Mouse (Mus musculus) stomach, embryonic 16.5 days (tissue): ENCODE results near the gene Cacnb3. TPM values are rescaled to one million over a fixed set of nuclear protein-coding genes. Genes with fewer than 3 reads are reported as not detected.

ENCODE experiments used
- ATAC-seq: fragments of 200-750 bp; cut with Nextera tagmentation; 2 replicates; pipeline ENCODE4 v1.8.0; 2017; ENCODE audit warnings: moderate number of reproducible peaks, moderate TSS enrichment; ENCODE audit not compliant: insufficient read depth, low FRiP score
- H3K27ac ChIP-seq: fragments of 300-500 bp; sonication (generic); 2 replicates; pipeline ENCODE4 v1.5.1; 2014; ENCODE audit warnings: low read length
- H3K27me3 ChIP-seq: fragments of 300-500 bp; sonication (generic); 2 replicates; pipeline ENCODE4 v1.6.1; 2014; ENCODE audit warnings: low read length, control low read depth, mixed read lengths; ENCODE audit not compliant: control insufficient read depth, insufficient read depth
- H3K36me3 ChIP-seq: fragments of 300-500 bp; sonication (generic); 2 replicates; pipeline ENCODE4 v1.6.1; 2014; ENCODE audit warnings: low read length; ENCODE audit not compliant: control insufficient read depth, insufficient read depth
- H3K4me1 ChIP-seq: fragments of 300-500 bp; sonication (generic); 2 replicates; pipeline ENCODE4 v1.6.1; 2014; ENCODE audit warnings: low read length, control low read depth, mixed read lengths; ENCODE audit not compliant: control insufficient read depth, insufficient read depth
- H3K4me2 ChIP-seq: fragments of 300-500 bp; sonication (generic); 2 replicates; pipeline ENCODE4 v1.6.1; 2014; ENCODE audit warnings: low read depth, low read length, mixed read lengths
- H3K4me3 ChIP-seq: fragments of 300-500 bp; sonication (generic); replicated peaks from 2 replicates; pipeline ENCODE4 v1.5.1; 2014; ENCODE audit warnings: mild to moderate bottlenecking, low read length
- H3K9ac ChIP-seq: fragments of 300-500 bp; sonication (generic); 2 replicates; pipeline ENCODE4 v1.6.1; 2014; ENCODE audit warnings: low read length
- H3K9me3 ChIP-seq: fragments of 300-500 bp; sonication (generic); replicated peaks from 2 replicates; pipeline ENCODE4 v1.6.1; 2016; ENCODE audit warnings: low read length, control low read depth; ENCODE audit not compliant: control insufficient read depth
- WGBS: fragments of 180-500 bp; shearing (Covaris S2); extraction: QIAGEN DNeasy Blood & Tissue Kit; methylation state at CpG from one replicate; pipeline ENCODE4 v1.1.7; 2014; 5-methylcytosine and 5-hydroxymethylcytosine counted together
- polyA plus RNA-seq: library from polyadenylated mRNA; unstranded; fragments of >200 nt; fragmentation: Nextera tagmentation; extraction: Ambion mirVana; gene quantifications from 2 replicates; pipeline ENCODE4 v1.2.1, GENCODE M21; 2015

The Cacnb3 gene
- polyA plus RNA-seq, 1 experiment from 2014 or later: 28.2 TPM

GRCm38 (mm10) chr15:98651431-98651830 lies 20.8 kb downstream of the Cacnb3 start:
- H3K4me2 ChIP-seq: no peak overlapping the region
- no peak overlapping the region for H3K27ac ChIP-seq
- no peak overlapping the region for H3K9ac ChIP-seq
- WGBS: 91% methylated on average over 15 of the region's 15 CpGs
- H3K36me3 ChIP-seq: peaks cover 61% of the 10 kb centered on the region
- H3K9me3 ChIP-seq: no peaks in the 10 kb centered on the region
- no peak for ATAC-seq
- H3K4me3 ChIP-seq: no peak overlapping the region
- H3K27me3 ChIP-seq: no peaks in the 10 kb centered on the region
- no peaks in the 10 kb centered on the region for H3K4me1 ChIP-seq

GRCm38 (mm10) chr15:98652174-98652573 lies 21.5 kb downstream of the Cacnb3 start:
- 93% methylated on average over 8 of the region's 8 CpGs for WGBS

DNA sequence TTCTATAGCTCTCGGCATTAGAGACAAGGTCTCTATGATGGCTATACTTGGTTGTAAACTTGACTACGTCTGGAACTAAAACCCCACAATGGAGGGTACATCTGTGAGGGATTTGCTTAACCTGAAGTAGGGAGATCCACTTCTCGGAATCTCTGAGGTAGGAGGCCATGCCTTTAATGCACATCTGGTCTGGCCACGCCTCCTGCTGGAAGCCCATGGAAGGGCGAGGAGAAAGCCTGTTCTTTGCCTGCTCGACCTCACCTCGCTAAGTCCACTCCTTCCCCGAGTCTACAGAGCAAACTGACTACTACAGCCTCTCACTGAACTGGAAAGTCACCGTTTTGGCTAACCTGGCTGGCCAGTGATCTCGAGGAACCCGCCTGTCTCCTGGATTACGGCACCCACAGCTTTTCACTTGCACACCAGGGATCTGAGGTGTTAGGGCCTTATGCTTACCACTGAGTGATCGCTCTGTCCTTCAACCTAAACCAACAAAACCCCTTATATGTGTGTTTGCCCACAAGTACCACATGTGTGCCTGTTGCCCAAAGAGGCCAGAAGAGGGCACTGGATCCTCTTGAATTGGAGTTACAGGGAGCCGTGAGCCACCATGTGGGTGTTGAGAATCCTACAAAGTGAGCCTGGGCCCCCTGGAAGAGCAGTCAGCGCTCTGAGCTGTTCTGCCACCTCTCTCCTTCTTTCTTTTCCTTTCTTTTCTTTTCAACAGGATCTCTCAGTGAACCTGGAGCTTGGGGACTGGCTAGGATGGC lies 26.5 kb downstream of the Cacnb3 start:
- 82% methylated on average over 15 of the region's 15 CpGs for WGBS
- no peak overlapping the region for H3K27ac ChIP-seq
- H3K9ac ChIP-seq: no peak overlapping the region
- H3K36me3 ChIP-seq: peaks cover 44% of the 10 kb centered on the region
- H3K9me3 ChIP-seq: no peaks in the 10 kb centered on the region
- no peaks in the 10 kb centered on the region for H3K4me1 ChIP-seq
- H3K27me3 ChIP-seq: no peaks in the 10 kb centered on the region
- H3K4me2 ChIP-seq: no peak overlapping the region
- no peak overlapping the region for H3K4me3 ChIP-seq
- no peak for ATAC-seq

More at GRCm38 (mm10) chr15:98652174-98652573, 21.5 kb downstream of the Cacnb3 start:
- H3K4me2 ChIP-seq: no peak overlapping the region
- H3K27me3 ChIP-seq: no peaks in the 10 kb centered on the region
- no peak overlapping the region for H3K27ac ChIP-seq
- ATAC-seq: no peak
- no peak overlapping the region for H3K9ac ChIP-seq
- H3K4me1 ChIP-seq: no peaks in the 10 kb centered on the region
- no peak overlapping the region for H3K4me3 ChIP-seq
- H3K9me3 ChIP-seq: no peaks in the 10 kb centered on the region
- peaks cover 68% of the 10 kb centered on the region for H3K36me3 ChIP-seq

DNA sequence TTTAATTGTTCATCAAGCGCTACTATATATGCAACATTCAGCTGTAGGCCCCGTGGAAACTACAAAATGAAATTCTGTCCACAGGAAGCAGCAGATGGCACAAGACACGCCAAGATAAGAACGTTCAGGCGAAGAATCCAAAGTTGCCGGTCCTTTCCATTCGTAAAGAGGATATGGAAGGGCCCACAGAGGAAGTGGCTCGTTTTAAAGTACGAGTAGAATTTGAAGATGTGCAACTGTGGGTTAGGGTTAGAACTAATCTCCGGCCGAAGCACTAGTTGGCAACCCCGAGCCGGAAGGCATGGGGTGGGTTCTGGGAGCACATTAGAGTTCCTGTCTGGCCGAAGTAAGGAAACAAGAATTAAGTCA lies 31.5 kb downstream of the Cacnb3 start:
- peak overlapping the region; percentile 90 for H3K27ac ChIP-seq
- peak overlapping the region; percentile 68 for H3K4me2 ChIP-seq
- no peaks in the 10 kb centered on the region for H3K27me3 ChIP-seq
- no peaks in the 10 kb centered on the region for H3K4me1 ChIP-seq
- H3K9ac ChIP-seq: peak overlapping the region; percentile 94
- peaks cover 12% of the 10 kb centered on the region for H3K36me3 ChIP-seq
- peak overlapping the region; percentile 76 for H3K4me3 ChIP-seq
- H3K9me3 ChIP-seq: no peaks in the 10 kb centered on the region
- WGBS: under 1% methylated on average over 14 of the region's 14 CpGs
- ATAC-seq: no peak

DNA sequence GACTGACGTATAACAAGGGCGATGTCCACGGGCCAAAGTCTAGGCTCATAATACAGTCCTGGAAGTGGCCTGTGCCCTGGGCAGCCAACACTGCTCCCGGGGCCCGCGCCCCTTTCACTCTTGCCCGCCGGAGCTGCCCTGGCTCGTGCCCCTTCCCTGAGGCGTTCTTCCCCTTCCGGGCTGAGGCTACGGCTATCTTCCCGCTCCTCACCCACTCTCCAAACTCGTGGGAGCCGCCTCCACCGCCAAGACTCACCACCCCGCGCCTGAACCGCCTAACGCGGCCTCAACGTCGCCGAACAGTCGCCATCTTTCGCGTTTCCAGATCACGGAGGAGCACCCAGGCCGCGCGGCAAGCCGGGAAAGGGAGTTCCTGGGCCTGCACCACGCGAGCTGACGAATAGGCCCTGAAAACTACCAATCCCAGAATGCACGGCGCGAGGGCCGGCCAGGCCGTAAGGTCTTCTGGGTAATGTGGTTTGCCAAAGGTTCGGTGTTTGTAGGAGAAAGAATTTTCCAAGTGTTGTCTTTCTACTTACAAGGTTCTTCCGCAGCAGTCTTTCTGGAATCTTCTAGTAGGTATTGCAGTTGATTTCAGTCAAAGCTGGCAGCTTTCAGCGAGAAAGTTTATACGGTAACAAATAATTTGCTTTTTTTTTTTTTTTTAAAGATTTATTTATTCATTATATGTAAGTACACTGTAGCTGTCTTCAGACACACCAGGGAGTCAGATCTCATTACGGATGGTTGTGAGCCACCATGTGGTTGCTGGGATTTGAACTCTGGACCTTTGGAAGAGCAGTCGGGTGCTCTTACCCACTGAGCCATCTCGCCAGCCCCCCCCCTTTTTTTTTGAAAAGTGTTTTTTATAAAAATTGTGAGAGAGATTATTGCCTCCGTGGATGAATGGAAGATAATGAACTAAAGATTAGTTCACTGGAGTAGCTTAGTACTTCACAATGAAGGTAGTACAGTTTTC lies 32.2 kb downstream of the Cacnb3 start, which contains the start of gene Ddx23:
TSS of gene Ddx23 (minus strand) at position 328 of the 979 bp plus-strand sequence.
- H3K27ac ChIP-seq: peak within 1 kb of the TSS; percentile 90
- no peaks in the 10 kb centered on the region for H3K27me3 ChIP-seq
- H3K4me1 ChIP-seq: no peaks in the 10 kb centered on the region
- H3K4me3 ChIP-seq: peak within 1 kb of the TSS; percentile 76
- peak; percentile 97 for ATAC-seq
- H3K4me2 ChIP-seq: peak within 1 kb of the TSS; percentile 68
- H3K36me3 ChIP-seq: peaks cover 5% of the 10 kb centered on the region
- no peaks in the 10 kb centered on the region for H3K9me3 ChIP-seq
- H3K9ac ChIP-seq: peak within 1 kb of the TSS; percentile 94
- 3% methylated on average over 47 of the region's 48 CpGs for WGBS

DNA sequence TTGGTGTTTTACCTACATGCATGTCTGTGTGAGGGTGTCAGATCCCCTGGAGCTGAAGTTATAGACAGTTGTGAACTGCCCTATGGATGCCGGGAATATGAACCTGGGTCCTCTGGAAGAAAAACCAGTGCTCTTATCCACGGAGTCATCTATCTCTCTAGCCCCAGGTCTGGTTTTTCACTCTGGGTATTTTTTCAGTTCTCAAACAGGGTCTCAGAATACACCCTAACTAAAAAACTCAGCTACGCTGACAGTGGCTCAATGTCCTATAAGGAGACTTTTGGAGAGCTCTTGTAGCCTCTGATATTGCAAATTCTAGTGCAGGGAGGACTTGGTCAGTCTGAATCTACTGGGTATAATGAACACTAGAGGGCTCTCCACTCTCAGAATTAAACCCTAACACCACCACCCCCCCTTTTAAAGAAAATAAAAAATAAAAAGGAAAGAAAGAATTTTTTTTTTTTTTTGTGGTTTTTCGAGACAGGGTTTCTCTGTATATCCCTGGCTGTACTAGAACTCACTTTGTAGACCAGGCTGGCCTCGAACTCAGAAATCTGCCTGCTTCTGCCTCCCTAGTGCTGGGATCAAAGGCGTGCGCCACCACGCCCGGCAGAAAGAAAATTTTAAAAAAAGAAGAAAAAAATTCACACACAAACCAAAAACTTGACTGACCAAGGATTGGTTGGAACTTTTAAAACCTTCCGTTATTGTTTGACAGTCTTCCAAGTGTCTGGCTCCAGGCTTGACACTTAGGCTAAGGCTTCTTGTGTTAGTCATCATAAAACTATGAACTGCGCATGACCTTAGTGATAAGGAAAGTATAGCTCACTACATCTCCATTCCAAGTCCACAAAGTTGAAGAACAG lies 33.6 kb downstream of the Cacnb3 start:
- H3K4me3 ChIP-seq: no peak overlapping the region
- H3K36me3 ChIP-seq: no peaks in the 10 kb centered on the region
- no peak for ATAC-seq
- H3K9ac ChIP-seq: no peak overlapping the region
- no peaks in the 10 kb centered on the region for H3K9me3 ChIP-seq
- H3K27me3 ChIP-seq: no peaks in the 10 kb centered on the region
- 76% methylated on average over 11 of the region's 11 CpGs for WGBS
- no peak overlapping the region for H3K4me2 ChIP-seq
- H3K4me1 ChIP-seq: no peaks in the 10 kb centered on the region
- no peak overlapping the region for H3K27ac ChIP-seq

DNA sequence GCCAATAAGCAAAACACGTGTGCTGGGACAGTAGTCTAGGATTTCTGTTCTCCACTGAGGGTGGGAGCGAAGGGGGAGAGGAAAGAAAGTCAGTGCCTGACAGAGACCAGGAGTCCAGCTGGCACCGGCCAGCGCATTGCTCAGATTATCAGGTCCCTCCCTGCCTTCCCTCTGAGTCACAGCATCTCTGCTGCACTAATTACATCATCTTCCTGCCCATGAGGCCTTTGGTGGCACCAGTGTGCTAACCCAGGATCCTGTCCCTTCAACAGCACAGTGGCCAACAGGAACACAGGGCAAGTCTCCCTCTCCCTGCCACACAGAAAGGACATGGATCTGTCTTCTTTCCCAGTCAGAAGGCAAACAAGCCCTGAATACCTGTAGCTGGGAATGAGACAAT lies 42.0 kb downstream of the Cacnb3 start:
- Histone ChIP-seq H3K36me3 (no peaks in the 10 kb centered on the region), H3K4me1 (peaks cover 12% of the 10 kb centered on the region), H3K27ac (no peak overlapping the region), H3K9me3 (no peaks in the 10 kb centered on the region), H3K9ac (no peak overlapping the region), H3K4me2 (no peak overlapping the region), H3K4me3 (no peak overlapping the region), H3K27me3 (peaks cover 33% of the 10 kb centered on the region)
- ATAC-seq: no peak
- 55% methylated on average over 4 of the region's 4 CpGs for WGBS

DNA sequence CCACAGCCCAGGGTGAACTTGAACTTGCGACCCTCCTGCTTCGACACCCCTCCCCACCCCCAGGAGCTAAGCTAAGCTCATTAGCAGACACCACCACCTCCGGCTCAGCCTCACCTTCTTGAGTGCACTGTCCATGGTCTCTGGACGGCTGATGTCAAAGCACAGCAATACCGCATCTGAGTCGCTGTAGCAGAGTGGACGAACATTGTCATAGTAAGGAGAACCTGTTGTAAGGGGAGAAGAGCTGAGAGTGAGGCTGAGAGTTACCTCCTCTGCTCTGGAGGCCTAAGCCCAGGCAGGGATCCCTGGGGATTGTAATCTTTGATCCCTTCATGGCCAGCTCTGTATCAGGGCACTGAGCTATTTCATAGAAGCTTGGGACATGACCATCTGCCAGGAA lies 43.1 kb downstream of the Cacnb3 start:
- H3K9me3 ChIP-seq: no peaks in the 10 kb centered on the region
- no peak overlapping the region for H3K4me2 ChIP-seq
- H3K9ac ChIP-seq: no peak overlapping the region
- H3K27ac ChIP-seq: no peak overlapping the region
- no peak overlapping the region for H3K4me3 ChIP-seq
- 76% methylated on average over 7 of the region's 7 CpGs for WGBS
- peaks cover 12% of the 10 kb centered on the region for H3K4me1 ChIP-seq
- H3K27me3 ChIP-seq: peaks cover 37% of the 10 kb centered on the region
- no peaks in the 10 kb centered on the region for H3K36me3 ChIP-seq
- no peak for ATAC-seq
